Mouse (Mus musculus) midbrain, embryonic 11.5 days (tissue): Measurements from ENCODE around the gene Kdelr1. TPM values are rescaled to one million over a fixed set of nuclear protein-coding genes. Genes with fewer than 3 reads are reported as not detected.
"Not testable (repeated sequence)": the region's sequence is repeated elsewhere in the genome, so short reads cannot be mapped to it uniquely, and the experiment has no call there.

ENCODE experiments used
- ATAC-seq: fragments of 200-750 bp; cut with Nextera tagmentation; 2 replicates; pipeline ENCODE4 v1.8.0; 2017; ENCODE audit warnings: moderate TSS enrichment, moderate library complexity; ENCODE audit not compliant: low FRiP score
- DNase-seq: peaks from one replicate; pipeline ENCODE4 v3.0.0; 2015; ENCODE audit warnings: low spot score; ENCODE audit errors: missing footprints
- H3K27ac ChIP-seq: fragments of 300-500 bp; sonication (generic); 2 replicates; pipeline ENCODE4 v1.5.1; 2014; ENCODE audit warnings: low read depth, low read length
- H3K27me3 ChIP-seq: fragments of 300-500 bp; sonication (generic); 2 replicates; pipeline ENCODE4 v1.6.1; 2014; ENCODE audit warnings: mild to moderate bottlenecking, low read length, moderate library complexity, mixed read lengths; ENCODE audit not compliant: control insufficient read depth, insufficient read depth
- H3K36me3 ChIP-seq: fragments of 300-500 bp; sonication (generic); 2 replicates; pipeline ENCODE4 v1.6.1; 2014; ENCODE audit warnings: mild to moderate bottlenecking, low read length, moderate library complexity, mixed read lengths; ENCODE audit not compliant: control insufficient read depth, insufficient read depth
- H3K4me1 ChIP-seq: fragments of 300-500 bp; sonication (generic); 2 replicates; pipeline ENCODE4 v1.6.1; 2014; ENCODE audit warnings: low read length; ENCODE audit not compliant: control insufficient read depth, insufficient read depth
- H3K4me2 ChIP-seq: fragments of 300-500 bp; sonication (generic); 2 replicates; pipeline ENCODE4 v1.6.1; 2014; ENCODE audit warnings: mild to moderate bottlenecking, moderate library complexity
- H3K4me3 ChIP-seq: fragments of 300-500 bp; sonication (generic); 2 replicates; pipeline ENCODE4 v1.5.1; 2014; ENCODE audit warnings: low read depth, low read length
- H3K9ac ChIP-seq: fragments of 300-500 bp; sonication (generic); 2 replicates; pipeline ENCODE4 v1.6.1; 2014; ENCODE audit warnings: low read length
- H3K9me3 ChIP-seq: fragments of 300-500 bp; sonication (generic); 2 replicates; pipeline ENCODE4 v1.6.1; 2016; ENCODE audit warnings: low read length; ENCODE audit not compliant: control insufficient read depth
- WGBS: fragments of 180-500 bp; shearing (Covaris S2); extraction: QIAGEN DNeasy Blood & Tissue Kit; methylation state at CpG from one replicate; pipeline ENCODE4 v1.1.7; 2014; 5-methylcytosine and 5-hydroxymethylcytosine counted together
- polyA plus RNA-seq: library from polyadenylated mRNA; unstranded; fragments of >200 nt; fragmentation: Nextera tagmentation; extraction: Ambion mirVana; gene quantifications from 2 replicates; pipeline ENCODE4 v1.2.1, GENCODE M21; 2014

The Kdelr1 gene
- polyA plus RNA-seq, 1 experiment from 2014 or later = 76.7 TPM

DNA sequence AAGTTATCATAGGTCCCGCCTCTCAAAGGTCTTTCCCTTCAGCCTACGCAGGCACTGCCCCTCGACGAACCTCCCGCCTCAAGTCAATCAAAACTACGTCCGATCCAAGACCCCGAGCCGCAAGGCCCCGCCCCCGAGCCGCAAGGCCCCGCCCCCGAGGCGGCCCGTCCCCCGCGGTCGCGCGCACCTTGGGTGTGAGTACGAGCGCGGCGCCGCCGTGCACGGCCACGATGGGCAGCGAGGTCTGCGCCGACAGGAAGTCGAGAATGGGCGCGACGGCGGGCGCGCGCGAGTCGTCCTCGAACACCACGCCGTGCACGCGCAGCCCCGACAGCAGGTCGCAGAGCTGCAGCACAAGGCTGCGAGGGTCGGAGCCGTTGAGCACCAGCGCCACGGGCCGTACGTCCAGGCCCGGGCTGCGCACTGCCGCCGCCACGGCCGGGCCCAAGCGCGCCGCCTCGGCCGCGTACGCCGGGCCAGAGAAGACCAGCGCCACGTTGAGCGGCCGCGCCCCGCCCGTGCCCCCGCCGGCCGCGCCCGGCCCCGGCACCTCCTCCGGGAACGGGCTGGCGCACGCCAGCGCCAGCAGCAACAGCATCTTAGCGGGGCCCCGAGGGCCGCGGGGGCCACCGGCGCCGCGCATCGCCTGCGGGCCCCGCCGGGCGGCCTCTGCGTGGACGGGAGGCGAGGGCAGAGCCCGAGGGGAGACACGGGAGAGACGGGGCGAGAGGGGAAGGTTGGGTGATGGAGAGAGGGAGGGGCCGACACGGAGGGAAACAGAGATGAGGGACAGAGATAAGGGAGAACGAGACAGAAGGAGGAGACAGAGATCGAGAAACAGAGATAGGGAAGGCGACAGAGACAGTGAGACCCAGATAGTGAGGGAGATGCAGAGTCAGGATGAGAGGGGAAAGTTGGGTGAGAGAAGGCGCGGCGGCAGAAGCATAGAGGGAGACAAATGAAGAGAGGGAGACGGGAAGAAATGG is 6.4 kb upstream of the Kdelr1 start:
- DNase-seq = peak; percentile 99
- Histone ChIP-seq H3K36me3 (no peaks in the 10 kb centered on the region), H3K4me3 (peak overlapping the region; percentile 62), H3K4me1 (peaks cover 29% of the 10 kb centered on the region), H3K27me3 (peaks cover 50% of the 10 kb centered on the region), H3K4me2 (peak overlapping the region; percentile 71), H3K27ac (no peak overlapping the region), H3K9ac (peak overlapping the region; percentile 78), H3K9me3 (no peaks in the 10 kb centered on the region)
- WGBS = 1% methylated on average over 104 of the region's 117 CpGs
- ATAC-seq = peak; percentile 63

DNA sequence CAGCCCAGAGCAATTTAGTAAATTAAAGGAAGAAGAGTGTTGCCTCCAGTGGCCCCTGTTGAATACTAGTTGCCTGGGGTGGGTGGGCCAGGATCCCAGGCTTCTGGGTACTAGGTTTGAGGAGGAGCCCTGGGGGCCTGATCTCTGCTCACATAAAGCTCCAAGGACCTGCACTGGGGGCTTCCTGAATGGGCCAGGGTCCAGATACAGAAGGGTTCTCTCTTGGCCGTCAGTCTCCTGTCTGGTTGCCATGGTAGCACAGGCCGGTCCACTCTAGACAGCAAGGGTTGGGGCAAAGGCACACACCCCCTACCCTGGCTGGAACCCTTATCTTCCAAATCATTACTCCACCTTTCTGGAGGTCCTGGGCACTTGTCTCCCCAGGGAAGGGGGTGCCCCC is 4.7 kb upstream of the Kdelr1 start:
- 14% methylated on average over 2 of the region's 2 CpGs for WGBS
- DNase-seq (no peak), ATAC-seq (0 out of 2 replicates have a peak, but pooled peaks have one; percentile 22)
- Histone ChIP-seq H3K27me3 (peaks cover 53% of the 10 kb centered on the region), H3K4me2 (no peak overlapping the region), H3K9me3 (no peaks in the 10 kb centered on the region), H3K9ac (no peak overlapping the region), H3K27ac (no peak overlapping the region), H3K4me3 (no peak overlapping the region), H3K4me1 (peaks cover 29% of the 10 kb centered on the region), H3K36me3 (no peaks in the 10 kb centered on the region)

DNA sequence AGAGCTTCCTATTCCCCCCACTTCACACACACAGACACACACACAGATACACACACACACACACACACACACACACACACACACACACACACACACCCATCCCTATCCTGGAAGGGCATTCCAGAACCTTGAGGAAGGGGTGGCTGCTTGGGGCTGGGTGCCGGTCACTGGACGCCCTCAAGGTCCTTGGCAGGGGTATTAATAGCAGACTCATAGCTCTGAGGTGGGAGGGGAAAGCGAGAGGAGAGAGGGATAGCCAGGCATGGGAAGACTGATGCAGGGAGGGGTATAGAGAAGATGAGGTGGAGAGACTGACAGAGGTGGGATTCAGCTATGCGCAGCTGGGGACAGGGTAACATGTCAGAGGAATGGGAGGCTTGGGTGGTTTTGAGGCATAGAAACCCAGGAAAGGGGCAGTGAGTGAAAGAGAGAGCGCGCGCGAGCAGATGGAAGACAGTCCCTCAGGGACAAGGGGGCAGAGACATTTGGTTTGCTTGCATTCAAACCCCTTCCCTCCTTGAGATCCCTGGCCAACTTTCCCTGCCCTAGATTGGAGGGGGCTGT is 3.4 kb upstream of the Kdelr1 start:
- H3K27me3 ChIP-seq = peaks cover 52% of the 10 kb centered on the region
- H3K9ac ChIP-seq = peak overlapping the region; percentile 18; the same call in 1 of the 2 replicates
- 20% methylated on average over 8 of the region's 8 CpGs for WGBS
- DNase-seq (no peak), ATAC-seq (no peak)
- no peak overlapping the region for H3K27ac ChIP-seq
- peaks cover 2% of the 10 kb centered on the region; the same call in 1 of the 2 replicates for H3K36me3 ChIP-seq
- peaks cover 37% of the 10 kb centered on the region for H3K4me1 ChIP-seq
- peak overlapping the region; percentile 50; the same call in 1 of the 2 replicates for H3K4me2 ChIP-seq
- peak overlapping the region; percentile 20; the same call in 1 of the 2 replicates for H3K4me3 ChIP-seq
- H3K9me3 ChIP-seq = no peaks in the 10 kb centered on the region

DNA sequence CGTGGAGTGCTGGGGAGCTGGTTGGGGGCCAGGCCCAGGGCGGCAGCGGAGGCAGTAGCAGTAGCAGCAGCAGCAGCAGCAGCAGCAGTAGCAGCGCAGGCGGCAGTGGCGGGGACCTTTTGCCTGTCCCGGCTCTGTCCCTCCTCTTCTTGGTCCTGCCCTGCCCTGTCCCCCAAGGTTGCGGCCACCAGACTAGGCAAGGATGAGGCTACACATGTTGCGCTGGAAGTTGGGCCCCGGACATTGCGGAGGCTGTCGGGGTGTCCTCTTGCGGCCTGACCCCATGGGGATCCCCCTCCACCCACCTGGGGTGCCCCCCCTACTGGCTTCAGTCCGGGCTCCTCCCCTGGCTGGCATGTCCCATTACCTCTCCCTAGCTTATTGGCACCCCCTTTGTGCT is 2.8 kb upstream of the Kdelr1 start:
- peaks cover 3% of the 10 kb centered on the region; the same call in 1 of the 2 replicates for H3K36me3 ChIP-seq
- ATAC-seq (no peak), DNase-seq (no peak)
- no peaks in the 10 kb centered on the region for H3K9me3 ChIP-seq
- H3K4me2 ChIP-seq = peak overlapping the region; percentile 50
- peaks cover 52% of the 10 kb centered on the region for H3K27me3 ChIP-seq
- peaks cover 38% of the 10 kb centered on the region for H3K4me1 ChIP-seq
- H3K27ac ChIP-seq = no peak overlapping the region
- peak overlapping the region; percentile 20 for H3K4me3 ChIP-seq
- no peak overlapping the region; the same call in 1 of the 2 replicates for H3K9ac ChIP-seq
- under 1% methylated on average over 14 of the region's 14 CpGs for WGBS

DNA sequence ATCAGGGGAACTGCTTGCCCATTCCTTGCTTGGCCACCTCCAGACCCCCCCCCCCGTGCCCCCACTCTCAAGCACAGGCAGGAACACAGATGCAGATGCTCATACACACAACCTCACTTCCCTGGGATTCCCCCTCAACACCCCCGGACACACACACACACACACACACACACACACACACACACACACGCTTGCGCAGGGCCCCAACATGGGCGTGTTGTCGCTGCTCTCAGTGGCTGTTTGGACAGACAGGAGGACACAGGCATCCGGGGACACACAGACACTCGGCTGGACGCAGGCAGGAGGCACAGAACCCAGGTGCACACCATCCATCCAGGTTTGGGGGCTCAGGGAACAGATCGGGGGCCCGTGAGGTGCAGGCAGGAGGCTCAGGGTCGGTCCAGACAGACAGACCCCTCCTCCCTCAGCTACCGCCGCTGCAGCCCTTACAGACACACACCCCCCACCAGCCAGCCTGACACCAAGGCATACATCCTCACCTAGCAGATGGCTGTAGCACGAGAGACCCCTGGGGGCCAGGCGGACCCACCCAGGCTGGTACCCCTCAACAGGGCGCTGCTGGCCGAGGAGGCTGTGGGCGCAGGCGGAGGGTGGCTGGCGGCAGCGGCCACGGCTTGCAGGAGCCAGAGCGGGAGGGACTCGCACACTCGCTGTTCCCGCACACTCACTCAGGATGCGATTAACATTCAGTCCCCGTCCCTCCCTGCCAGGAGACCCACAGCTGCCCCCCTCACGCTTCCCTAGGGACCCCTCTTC is 2.1 kb upstream of the Kdelr1 start:
- peaks cover 3% of the 10 kb centered on the region; the same call in 1 of the 2 replicates for H3K36me3 ChIP-seq
- no peaks in the 10 kb centered on the region for H3K9me3 ChIP-seq
- H3K9ac ChIP-seq = peak overlapping the region; percentile 52
- H3K4me1 ChIP-seq = peaks cover 38% of the 10 kb centered on the region
- WGBS = 1% methylated on average over 30 of the region's 30 CpGs
- H3K4me3 ChIP-seq = peak overlapping the region; percentile 20
- ATAC-seq (no peak), DNase-seq (peak; percentile 90)
- peak overlapping the region; percentile 50 for H3K4me2 ChIP-seq
- H3K27ac ChIP-seq = no peak overlapping the region
- H3K27me3 ChIP-seq = peaks cover 52% of the 10 kb centered on the region

DNA sequence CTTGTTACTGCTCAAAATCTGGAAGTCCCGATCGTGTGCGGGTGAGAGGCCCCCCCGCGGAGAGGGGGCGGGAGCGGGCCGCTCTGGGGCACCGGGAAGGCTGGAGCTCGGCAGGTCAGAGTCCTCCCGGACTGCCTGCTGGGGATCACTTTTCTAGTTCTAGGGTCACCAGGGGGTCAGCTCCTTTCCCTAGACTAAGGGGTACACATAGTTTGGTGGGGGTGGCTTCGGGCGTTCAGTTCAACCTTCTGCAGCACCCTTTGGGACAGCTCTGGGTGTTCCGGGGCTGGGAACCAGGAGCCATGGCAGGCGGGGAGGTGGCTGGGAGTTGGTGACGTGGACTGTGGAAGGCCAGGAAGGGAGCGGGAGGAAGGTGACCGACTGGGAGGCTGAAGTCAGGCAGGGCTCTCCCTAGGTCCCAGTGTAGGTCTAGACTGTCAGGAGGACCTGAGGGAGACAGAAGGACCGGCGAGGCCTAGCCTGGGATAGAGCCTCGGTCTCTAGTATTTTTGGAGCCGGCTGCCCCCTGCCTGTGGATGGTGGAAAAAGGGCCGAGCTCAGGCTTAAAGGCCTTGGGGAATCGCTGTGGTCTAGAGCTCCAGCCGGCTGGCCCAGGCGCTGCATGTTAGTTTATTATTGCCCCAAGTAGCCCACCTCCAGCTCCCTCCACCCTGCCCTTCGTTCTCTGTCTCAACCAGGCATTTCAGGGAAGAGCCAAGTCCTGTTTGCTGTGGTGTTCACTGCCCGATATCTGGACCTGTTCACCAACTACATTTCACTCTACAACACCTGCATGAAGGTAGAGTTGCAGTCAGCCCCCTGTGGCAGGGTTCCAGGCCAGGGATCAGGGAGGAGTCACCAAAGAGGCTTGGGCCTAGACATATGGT is 732 bp downstream of the Kdelr1 start:
- WGBS = 5% methylated on average over 28 of the region's 28 CpGs
- Histone ChIP-seq H3K9me3 (no peaks in the 10 kb centered on the region), H3K4me2 (peak overlapping the region; percentile 72), H3K27ac (peak overlapping the region; percentile 73), H3K4me3 (peak overlapping the region; percentile 81), H3K9ac (peak overlapping the region; percentile 81), H3K4me1 (peaks cover 25% of the 10 kb centered on the region), H3K36me3 (peaks cover 11% of the 10 kb centered on the region), H3K27me3 (peaks cover 30% of the 10 kb centered on the region)
- peak; percentile 57 for ATAC-seq
- peak; percentile 97 for DNase-seq

DNA sequence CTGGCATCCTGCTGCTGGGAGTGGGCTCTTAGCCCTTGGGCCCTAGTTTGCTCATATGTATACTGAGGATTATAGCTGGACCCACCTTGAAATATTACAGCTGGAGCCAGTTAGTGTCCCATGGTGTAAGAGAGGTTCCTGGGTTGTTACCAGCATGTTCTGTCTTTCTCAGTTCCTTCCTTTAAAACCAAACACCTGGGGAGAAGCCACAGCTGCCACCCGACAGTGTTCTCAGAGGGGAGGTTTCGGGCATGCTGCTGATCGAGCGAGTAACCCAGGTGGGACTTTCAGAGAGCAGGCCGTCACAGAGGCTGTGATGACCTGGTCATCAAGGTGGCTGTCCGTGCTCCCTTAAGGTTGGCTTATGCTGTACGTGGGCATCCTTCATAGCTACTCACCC is 4.3 kb downstream of the Kdelr1 start:
- DNase-seq (no peak), ATAC-seq (no peak)
- Histone ChIP-seq H3K4me1 (peaks cover 9% of the 10 kb centered on the region), H3K9ac (no peak overlapping the region), H3K9me3 (no peaks in the 10 kb centered on the region), H3K27ac (no peak overlapping the region), H3K36me3 (peaks cover 18% of the 10 kb centered on the region), H3K4me3 (no peak overlapping the region), H3K27me3 (no peaks in the 10 kb centered on the region), H3K4me2 (no peak overlapping the region)
- 95% methylated on average over 7 of the region's 7 CpGs for WGBS

DNA sequence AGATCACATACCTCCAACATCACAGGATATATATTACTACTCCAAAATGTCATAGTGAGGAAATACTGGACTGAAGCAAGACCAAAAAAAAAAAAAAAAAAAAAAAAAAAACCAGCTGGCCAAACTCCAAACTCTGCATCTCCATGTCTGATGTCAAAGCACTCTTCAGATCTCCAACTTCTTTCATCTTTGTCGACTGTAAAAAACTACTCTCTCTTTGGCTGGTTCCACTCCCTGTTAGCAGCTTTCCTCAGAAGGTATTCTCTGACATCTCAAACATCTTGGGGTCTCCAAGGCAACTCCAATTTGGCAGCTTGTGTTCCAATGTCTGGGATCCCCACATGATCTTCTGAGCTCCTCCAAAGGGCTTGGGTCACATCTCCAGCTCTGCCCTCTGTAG is 5.7 kb downstream of the Kdelr1 start, which contains the start of gene Grin2d:
Gene Grin2d, minus strand, starts transcription at position 101 of the 400 bp plus-strand sequence.
- peaks cover 26% of the 10 kb centered on the region for H3K36me3 ChIP-seq
- H3K4me2 ChIP-seq, H3K9ac ChIP-seq, DNase-seq, H3K4me1 ChIP-seq, H3K27ac ChIP-seq, ATAC-seq, H3K4me3 ChIP-seq, H3K27me3 ChIP-seq, H3K9me3 ChIP-seq: not testable (repeated sequence)
- 94% methylated on average over 1 of the region's 1 CpGs for WGBS
